Mouse (Mus musculus): Measurements from ENCODE around the gene Iqsec3. TPM values are rescaled to one million over a fixed set of nuclear protein-coding genes. Genes with fewer than 3 reads are reported as not detected.

The Iqsec3 gene
- total RNA-seq, 2 experiments from 2014 or later = not detected

- ATAC-seq (replicated peaks; ENCODE audit: poor library complexity, severe bottlenecking) = no peak
These were observed 16.8 kb downstream of the Iqsec3 start for GRCm38 (mm10) chr6:121456651-121457050.

- ATAC-seq (replicated peaks; ENCODE audit: poor library complexity, severe bottlenecking) = no peak
These were observed 18.7 kb downstream of the Iqsec3 start for GRCm38 (mm10) chr6:121454549-121455494.

- ATAC-seq (replicated peaks; ENCODE audit: poor library complexity, severe bottlenecking) = no peak
These were observed 19.7 kb downstream of the Iqsec3 start for GRCm38 (mm10) chr6:121453776-121454175.

GRCm38 (mm10) chr6:121451703-121452102 lies 21.8 kb downstream of the Iqsec3 start:
- ATAC-seq (replicated peaks; ENCODE audit: poor library complexity, severe bottlenecking) = no peak

GRCm38 (mm10) chr6:121440696-121441220 lies 32.7 kb downstream of the Iqsec3 start:
- ATAC-seq (replicated peaks; ENCODE audit: poor library complexity, severe bottlenecking) = no peak

GRCm38 (mm10) chr6:121424830-121425229 lies 48.6 kb downstream of the Iqsec3 start:
- ATAC-seq (replicated peaks; ENCODE audit: poor library complexity, severe bottlenecking) = no peak

- no peak for ATAC-seq (replicated peaks; ENCODE audit: poor library complexity, severe bottlenecking)
These were observed 49.1 kb downstream of the Iqsec3 start for GRCm38 (mm10) chr6:121424403-121424802.

- ATAC-seq (replicated peaks; ENCODE audit: poor library complexity, severe bottlenecking) = no peak
These were observed 60.8 kb downstream of the Iqsec3 start for GRCm38 (mm10) chr6:121412558-121413297.

- ATAC-seq (replicated peaks; ENCODE audit: poor library complexity, severe bottlenecking) = no peak
These were observed 65.9 kb downstream of the Iqsec3 start for GRCm38 (mm10) chr6:121407571-121408011.

- no peak for ATAC-seq (replicated peaks; ENCODE audit: poor library complexity, severe bottlenecking)
These were observed 68.2 kb downstream of the Iqsec3 start for GRCm38 (mm10) chr6:121405311-121405710.

GRCm38 (mm10) chr6:121402661-121403244 lies 70.7 kb downstream of the Iqsec3 start:
- no peak for ATAC-seq (replicated peaks; ENCODE audit: poor library complexity, severe bottlenecking)

GRCm38 (mm10) chr6:121401826-121402660 lies 71.4 kb downstream of the Iqsec3 start:
- no peak for ATAC-seq (replicated peaks; ENCODE audit: poor library complexity, severe bottlenecking)

- no peak for ATAC-seq (replicated peaks; ENCODE audit: poor library complexity, severe bottlenecking)
These were observed 72.3 kb downstream of the Iqsec3 start for GRCm38 (mm10) chr6:121401140-121401539.

GRCm38 (mm10) chr6:121392610-121393252 lies 80.7 kb downstream of the Iqsec3 start:
- ATAC-seq (replicated peaks; ENCODE audit: poor library complexity, severe bottlenecking) = no peak

GRCm38 (mm10) chr6:121385397-121385796 lies 88.1 kb downstream of the Iqsec3 start:
- peak; percentile 62 for ATAC-seq (replicated peaks; ENCODE audit: poor library complexity, severe bottlenecking)

GRCm38 (mm10) chr6:121382071-121382470 lies 91.4 kb downstream of the Iqsec3 start:
- no peak for ATAC-seq (replicated peaks; ENCODE audit: poor library complexity, severe bottlenecking)

GRCm38 (mm10) chr6:121380576-121380975 lies 92.9 kb downstream of the Iqsec3 start:
- ATAC-seq (replicated peaks; ENCODE audit: poor library complexity, severe bottlenecking) = no peak

- no peak for ATAC-seq (replicated peaks; ENCODE audit: poor library complexity, severe bottlenecking)
These were observed 95.2 kb downstream of the Iqsec3 start for GRCm38 (mm10) chr6:121378256-121378655.

- ATAC-seq (replicated peaks; ENCODE audit: poor library complexity, severe bottlenecking) = no peak
These were observed 97.3 kb downstream of the Iqsec3 start for GRCm38 (mm10) chr6:121376159-121376558.

All from granulocyte monocyte progenitor cell, adult 5-6 weeks (primary cell).